Mouse (Mus musculus): ENCODE measurements around the gene Adamts20.
A peak's percentile ranks its signal among the peaks of the same experiment; 100 is the strongest.

Adamts20 gene

DNA sequence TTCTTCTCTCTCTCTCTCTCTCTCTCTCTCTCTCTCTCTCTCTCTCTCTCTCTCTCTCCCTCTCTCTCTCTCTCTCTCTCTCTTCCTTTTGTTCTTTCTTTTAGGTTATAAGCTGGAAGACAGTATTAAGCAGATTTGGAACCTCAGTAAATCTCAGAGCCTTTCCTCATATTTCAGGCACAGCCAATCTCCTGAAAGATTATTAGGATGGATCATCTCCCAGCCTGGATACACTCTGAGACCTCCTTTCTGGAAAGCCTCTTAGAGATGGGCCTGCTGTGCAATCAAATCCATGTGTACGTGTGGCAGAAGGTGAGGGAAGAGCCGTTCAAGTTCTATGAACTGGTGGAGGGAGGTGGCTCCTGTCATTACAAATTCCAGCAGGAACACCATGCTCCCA, 220.9 kb downstream of the Adamts20 start:
- no peaks in the 10 kb centered on the region for H3K9me3 ChIP-seq (ENCODE audit: low read length)
- H3K4me3 ChIP-seq (replicated peaks; ENCODE audit: low read length), result no peak overlapping the region
- no peaks in the 10 kb centered on the region for H3K36me3 ChIP-seq (ENCODE audit: insufficient read depth, low read length)
- H3K4me1 ChIP-seq (replicated peaks; ENCODE audit: low read depth, low read length), result no peaks in the 10 kb centered on the region
- no peaks in the 10 kb centered on the region for H3K27me3 ChIP-seq (ENCODE audit: insufficient read depth, low read length)
- TF ChIP-seq POU5F1 (IDR thresholded peaks at IDR 0.05; ENCODE audit: borderline replicate concordance, low read length) (no peak), CTCF (conservative IDR thresholded peaks at IDR 0.05; ENCODE audit: low read length) (no peak), NANOG (IDR thresholded peaks at IDR 0.05; ENCODE audit: borderline replicate concordance, low read length) (no peak)

DNA sequence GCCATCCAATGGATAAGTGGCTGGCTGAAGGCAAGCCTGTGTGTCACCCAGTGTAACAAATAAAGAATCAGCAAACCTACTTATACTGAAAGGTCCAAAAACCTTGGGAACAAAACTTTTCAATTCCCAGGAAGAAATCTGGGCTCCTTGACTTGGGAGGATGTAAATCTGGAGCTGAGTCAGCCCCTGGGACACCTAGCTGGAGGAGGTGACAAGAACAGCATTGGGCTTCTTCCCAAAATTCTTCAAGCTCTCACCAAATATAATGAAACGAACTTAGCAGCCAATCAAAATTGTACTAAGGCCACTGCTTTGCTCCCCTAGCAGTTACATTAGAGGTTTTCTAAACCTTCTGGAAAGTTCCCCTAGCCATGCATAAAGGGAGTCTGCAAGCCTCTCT, 223.1 kb downstream of the Adamts20 start:
- no peak for TF ChIP-seq POU5F1 (IDR thresholded peaks at IDR 0.05; ENCODE audit: borderline replicate concordance, low read length)
- TF ChIP-seq CTCF (conservative IDR thresholded peaks at IDR 0.05; ENCODE audit: low read length), result no peak
- TF ChIP-seq NANOG (IDR thresholded peaks at IDR 0.05; ENCODE audit: borderline replicate concordance, low read length), result no peak
- Histone ChIP-seq H3K9me3 (ENCODE audit: low read length) (no peaks in the 10 kb centered on the region), H3K27me3 (ENCODE audit: insufficient read depth, low read length) (no peaks in the 10 kb centered on the region), H3K36me3 (ENCODE audit: insufficient read depth, low read length) (no peaks in the 10 kb centered on the region), H3K4me1 (replicated peaks; ENCODE audit: low read depth, low read length) (no peaks in the 10 kb centered on the region), H3K4me3 (replicated peaks; ENCODE audit: low read length) (no peak overlapping the region)

DNA sequence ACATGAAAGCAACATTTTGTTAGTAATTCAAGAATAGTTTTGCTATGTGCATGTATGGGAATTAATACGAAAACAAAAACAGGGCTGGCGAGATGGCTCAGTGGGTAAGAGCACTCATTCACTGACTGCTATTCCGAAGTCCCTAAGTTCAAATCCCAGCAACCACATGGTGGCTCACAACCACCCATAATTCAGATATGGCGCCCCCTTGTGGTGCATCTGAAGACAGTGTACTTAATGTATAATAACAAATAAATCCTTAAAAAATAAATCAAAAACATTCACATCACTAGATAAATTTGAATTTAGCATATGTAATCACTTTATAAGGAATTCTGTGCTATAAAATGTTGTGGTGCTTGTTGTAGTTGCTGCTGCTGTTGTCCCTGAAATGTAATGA, 225.6 kb downstream of the Adamts20 start:
- no peaks in the 10 kb centered on the region for H3K9me3 ChIP-seq (ENCODE audit: low read length)
- no peaks in the 10 kb centered on the region for H3K27me3 ChIP-seq (ENCODE audit: insufficient read depth, low read length)
- H3K36me3 ChIP-seq (ENCODE audit: insufficient read depth, low read length), result no peaks in the 10 kb centered on the region
- H3K4me1 ChIP-seq (replicated peaks; ENCODE audit: low read depth, low read length), result no peaks in the 10 kb centered on the region
- no peak overlapping the region for H3K4me3 ChIP-seq (replicated peaks; ENCODE audit: low read length)
- TF ChIP-seq CTCF (conservative IDR thresholded peaks at IDR 0.05; ENCODE audit: low read length) (peak; percentile 33), NANOG (IDR thresholded peaks at IDR 0.05; ENCODE audit: borderline replicate concordance, low read length) (no peak)

DNA sequence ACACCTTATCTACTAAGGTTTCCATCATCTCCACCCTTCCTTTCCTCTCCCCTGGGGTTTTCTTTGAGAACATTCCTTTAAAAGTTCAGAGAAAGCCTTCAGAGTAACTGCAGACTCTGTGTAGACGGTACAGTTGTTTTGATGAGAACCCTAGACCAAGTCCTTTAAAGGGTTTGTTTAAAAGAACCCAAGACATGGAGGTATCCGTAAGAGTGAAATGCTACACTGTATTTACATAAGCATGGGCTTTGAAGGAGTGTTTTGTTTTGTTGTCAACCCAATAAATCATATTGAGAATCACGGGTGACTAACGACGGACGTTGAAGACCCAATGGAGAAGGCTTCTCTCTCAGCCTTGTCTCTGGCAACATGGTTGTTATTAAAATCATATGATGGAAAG, 226.1 kb downstream of the Adamts20 start:
- H3K9me3 ChIP-seq (ENCODE audit: low read length), result no peaks in the 10 kb centered on the region
- TF ChIP-seq POU5F1 (IDR thresholded peaks at IDR 0.05; ENCODE audit: borderline replicate concordance, low read length) (no peak), CTCF (conservative IDR thresholded peaks at IDR 0.05; ENCODE audit: low read length) (no peak), NANOG (IDR thresholded peaks at IDR 0.05; ENCODE audit: borderline replicate concordance, low read length) (no peak)

DNA sequence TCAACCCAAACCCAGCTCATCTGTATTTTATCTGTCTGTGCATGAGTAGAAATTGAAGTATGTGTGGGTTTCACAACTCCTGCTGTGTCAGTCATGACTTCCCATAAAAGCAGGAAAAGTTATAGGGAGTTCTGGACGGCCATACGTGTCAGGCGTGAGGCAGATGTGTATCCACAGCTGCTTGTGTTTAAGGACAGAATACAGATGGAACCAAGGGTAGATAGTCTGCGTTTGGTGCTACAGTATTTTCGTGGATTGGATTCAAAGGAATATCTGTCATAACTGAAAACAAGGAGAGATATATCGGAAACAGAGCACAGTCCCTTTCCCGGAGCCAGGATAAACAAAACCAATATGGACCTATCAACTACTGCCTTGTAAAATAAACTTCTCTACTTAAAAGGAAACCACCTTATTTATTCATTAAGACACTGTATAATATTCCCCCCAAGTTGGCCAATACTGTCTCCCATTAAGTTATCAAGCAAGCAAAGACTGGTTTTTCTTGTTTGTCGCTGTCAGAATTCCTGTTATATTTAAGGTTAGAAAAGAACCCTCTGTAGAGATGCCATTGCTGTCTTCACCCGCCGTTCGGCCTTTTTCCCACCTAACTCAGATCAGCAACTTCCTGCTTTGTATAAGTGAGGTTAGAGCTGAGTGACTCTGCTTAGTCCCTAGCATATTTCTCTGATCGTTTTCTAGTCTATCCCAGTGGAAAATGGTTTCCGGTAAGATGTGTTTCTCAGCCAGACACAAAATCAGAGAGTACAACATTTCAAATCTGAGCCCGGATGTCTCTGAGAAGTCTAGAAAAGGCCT, 227.0 kb downstream of the Adamts20 start:
- TF ChIP-seq CTCF (conservative IDR thresholded peaks at IDR 0.05; ENCODE audit: low read length) (no peak), NANOG (IDR thresholded peaks at IDR 0.05; ENCODE audit: borderline replicate concordance, low read length) (no peak), POU5F1 (IDR thresholded peaks at IDR 0.05; ENCODE audit: borderline replicate concordance, low read length) (no peak)
- H3K36me3 ChIP-seq (ENCODE audit: insufficient read depth, low read length), result no peaks in the 10 kb centered on the region
- H3K4me1 ChIP-seq (replicated peaks; ENCODE audit: low read depth, low read length), result no peaks in the 10 kb centered on the region
- H3K9me3 ChIP-seq (ENCODE audit: low read length), result no peaks in the 10 kb centered on the region
- H3K27me3 ChIP-seq (ENCODE audit: insufficient read depth, low read length), result no peaks in the 10 kb centered on the region
- no peak overlapping the region for H3K4me3 ChIP-seq (replicated peaks; ENCODE audit: low read length)

More for the DNA sequence above, 226.1 kb downstream of the Adamts20 start:
- Histone ChIP-seq H3K27me3 (ENCODE audit: insufficient read depth, low read length) (no peaks in the 10 kb centered on the region), H3K4me1 (replicated peaks; ENCODE audit: low read depth, low read length) (no peaks in the 10 kb centered on the region), H3K36me3 (ENCODE audit: insufficient read depth, low read length) (no peaks in the 10 kb centered on the region), H3K4me3 (replicated peaks; ENCODE audit: low read length) (no peak overlapping the region)

DNA sequence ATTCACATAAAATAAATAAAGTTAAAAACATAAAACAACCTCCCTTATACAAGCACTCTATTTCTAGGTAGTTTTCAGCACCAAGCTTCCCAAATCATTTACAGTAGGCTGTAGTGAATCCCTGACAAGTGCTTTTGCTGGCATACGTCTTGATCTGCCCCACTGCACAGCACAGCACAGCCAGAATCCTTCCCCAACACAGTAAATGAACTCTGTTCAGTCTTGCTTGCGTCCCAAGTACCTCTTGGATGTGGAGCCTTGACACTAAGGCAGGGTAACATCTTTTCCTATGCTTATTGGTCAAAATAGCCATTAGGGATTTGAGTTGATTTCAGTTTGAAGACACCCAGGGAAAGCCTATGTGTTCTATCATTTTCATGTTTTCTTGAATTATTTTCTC, 228.5 kb downstream of the Adamts20 start:
- Histone ChIP-seq H3K36me3 (ENCODE audit: insufficient read depth, low read length) (no peaks in the 10 kb centered on the region), H3K4me1 (replicated peaks; ENCODE audit: low read depth, low read length) (no peaks in the 10 kb centered on the region), H3K27me3 (ENCODE audit: insufficient read depth, low read length) (no peaks in the 10 kb centered on the region), H3K9me3 (ENCODE audit: low read length) (no peaks in the 10 kb centered on the region), H3K4me3 (replicated peaks; ENCODE audit: low read length) (no peak overlapping the region)
- TF ChIP-seq NANOG (IDR thresholded peaks at IDR 0.05; ENCODE audit: borderline replicate concordance, low read length) (no peak), CTCF (conservative IDR thresholded peaks at IDR 0.05; ENCODE audit: low read length) (no peak), POU5F1 (IDR thresholded peaks at IDR 0.05; ENCODE audit: borderline replicate concordance, low read length) (no peak)

DNA sequence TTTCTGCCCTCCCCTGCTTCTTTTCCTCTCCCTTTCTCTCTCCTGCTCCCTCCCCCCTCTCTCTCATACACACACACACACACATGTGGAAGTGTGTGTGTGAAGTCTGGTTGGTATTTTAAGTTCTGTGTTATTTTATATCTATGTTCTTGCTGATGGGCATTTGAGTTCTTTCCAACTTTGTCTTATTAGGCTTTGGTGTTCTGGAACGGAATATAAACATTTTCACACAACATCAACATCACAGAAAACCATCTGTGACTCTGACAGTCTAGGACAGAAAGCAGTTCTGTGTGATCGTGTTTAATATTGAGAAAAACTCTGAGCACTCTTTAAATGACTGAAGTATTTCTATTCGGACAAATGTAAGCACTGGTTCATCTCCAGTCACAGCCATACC, 229.1 kb downstream of the Adamts20 start:
- no peaks in the 10 kb centered on the region for H3K4me1 ChIP-seq (replicated peaks; ENCODE audit: low read depth, low read length)
- TF ChIP-seq CTCF (conservative IDR thresholded peaks at IDR 0.05; ENCODE audit: low read length) (no peak), NANOG (IDR thresholded peaks at IDR 0.05; ENCODE audit: borderline replicate concordance, low read length) (no peak), POU5F1 (IDR thresholded peaks at IDR 0.05; ENCODE audit: borderline replicate concordance, low read length) (no peak)

DNA sequence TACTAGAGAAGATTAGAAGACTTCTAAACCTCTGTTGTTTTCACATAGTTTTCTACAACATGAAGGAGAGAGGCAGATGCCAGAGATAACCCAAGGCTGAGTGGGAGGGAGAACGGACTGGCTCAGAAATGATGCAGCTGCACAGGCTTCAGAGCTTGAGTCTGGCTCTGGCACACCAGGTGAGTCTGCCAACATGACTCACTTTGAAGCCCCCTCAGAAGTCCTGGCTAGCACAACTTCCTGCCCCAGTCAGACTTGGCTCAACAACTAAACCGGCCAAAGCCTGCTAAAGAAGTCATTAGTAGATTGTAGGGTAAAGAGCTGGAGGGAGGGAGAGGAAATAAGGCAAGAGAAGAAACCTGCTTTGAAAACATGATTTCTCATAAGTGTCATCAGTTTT, 230.0 kb downstream of the Adamts20 start:
- H3K4me1 ChIP-seq (replicated peaks; ENCODE audit: low read depth, low read length), result no peaks in the 10 kb centered on the region
- no peaks in the 10 kb centered on the region for H3K36me3 ChIP-seq (ENCODE audit: insufficient read depth, low read length)
- no peaks in the 10 kb centered on the region for H3K9me3 ChIP-seq (ENCODE audit: low read length)
- TF ChIP-seq CTCF (conservative IDR thresholded peaks at IDR 0.05; ENCODE audit: low read length) (no peak), NANOG (IDR thresholded peaks at IDR 0.05; ENCODE audit: borderline replicate concordance, low read length) (no peak), POU5F1 (IDR thresholded peaks at IDR 0.05; ENCODE audit: borderline replicate concordance, low read length) (no peak)
- no peak overlapping the region for H3K4me3 ChIP-seq (replicated peaks; ENCODE audit: low read length)
- H3K27me3 ChIP-seq (ENCODE audit: insufficient read depth, low read length), result no peaks in the 10 kb centered on the region

More for the DNA sequence above, 229.1 kb downstream of the Adamts20 start:
- no peaks in the 10 kb centered on the region for H3K27me3 ChIP-seq (ENCODE audit: insufficient read depth, low read length)
- no peak overlapping the region for H3K4me3 ChIP-seq (replicated peaks; ENCODE audit: low read length)
- H3K9me3 ChIP-seq (ENCODE audit: low read length), result no peaks in the 10 kb centered on the region
- no peaks in the 10 kb centered on the region for H3K36me3 ChIP-seq (ENCODE audit: insufficient read depth, low read length)

DNA sequence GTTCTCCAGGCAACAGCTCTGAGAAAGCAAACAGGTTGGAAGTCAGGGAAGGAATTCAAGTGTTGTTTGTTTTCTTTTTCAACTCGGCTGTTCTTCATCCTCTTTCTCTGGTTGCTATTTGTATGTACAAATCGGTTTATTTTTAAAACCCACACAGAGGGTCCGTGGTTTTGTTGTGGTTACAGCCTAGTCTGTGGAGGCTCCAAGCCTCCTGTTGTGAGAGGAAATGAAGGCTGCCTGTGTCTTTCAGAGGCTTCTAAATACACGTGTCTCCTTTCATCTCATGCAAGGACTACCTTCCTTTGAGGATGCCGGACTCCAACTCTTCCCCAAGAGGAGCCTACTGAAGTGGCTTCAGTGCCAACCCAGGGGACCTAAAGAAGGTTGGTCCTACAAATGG, 234.0 kb downstream of the Adamts20 start:
- Histone ChIP-seq H3K9me3 (ENCODE audit: low read length) (0 out of 2 replicates have a peak, but pooled peaks cover 3% of the 10 kb centered on the region), H3K4me1 (replicated peaks; ENCODE audit: low read depth, low read length) (no peaks in the 10 kb centered on the region), H3K36me3 (ENCODE audit: insufficient read depth, low read length) (no peaks in the 10 kb centered on the region), H3K4me3 (replicated peaks; ENCODE audit: low read length) (no peak overlapping the region), H3K27me3 (ENCODE audit: insufficient read depth, low read length) (no peaks in the 10 kb centered on the region)
- no peak for TF ChIP-seq POU5F1 (IDR thresholded peaks at IDR 0.05; ENCODE audit: borderline replicate concordance, low read length)
- TF ChIP-seq NANOG (IDR thresholded peaks at IDR 0.05; ENCODE audit: borderline replicate concordance, low read length), result no peak
- TF ChIP-seq CTCF (conservative IDR thresholded peaks at IDR 0.05; ENCODE audit: low read length), result no peak

Data from E14TG2a.4 (cell line).